Mouse (Mus musculus) layer of hippocampus, adult 9-10 months (tissue): Measurements from ENCODE around the gene Nsmf.

ENCODE experiments used
- DNase-seq: peaks from one replicate; pipeline ENCODE4 v3.0.0; 2022; ENCODE audit warnings: low spot score

Nsmf gene

DNA sequence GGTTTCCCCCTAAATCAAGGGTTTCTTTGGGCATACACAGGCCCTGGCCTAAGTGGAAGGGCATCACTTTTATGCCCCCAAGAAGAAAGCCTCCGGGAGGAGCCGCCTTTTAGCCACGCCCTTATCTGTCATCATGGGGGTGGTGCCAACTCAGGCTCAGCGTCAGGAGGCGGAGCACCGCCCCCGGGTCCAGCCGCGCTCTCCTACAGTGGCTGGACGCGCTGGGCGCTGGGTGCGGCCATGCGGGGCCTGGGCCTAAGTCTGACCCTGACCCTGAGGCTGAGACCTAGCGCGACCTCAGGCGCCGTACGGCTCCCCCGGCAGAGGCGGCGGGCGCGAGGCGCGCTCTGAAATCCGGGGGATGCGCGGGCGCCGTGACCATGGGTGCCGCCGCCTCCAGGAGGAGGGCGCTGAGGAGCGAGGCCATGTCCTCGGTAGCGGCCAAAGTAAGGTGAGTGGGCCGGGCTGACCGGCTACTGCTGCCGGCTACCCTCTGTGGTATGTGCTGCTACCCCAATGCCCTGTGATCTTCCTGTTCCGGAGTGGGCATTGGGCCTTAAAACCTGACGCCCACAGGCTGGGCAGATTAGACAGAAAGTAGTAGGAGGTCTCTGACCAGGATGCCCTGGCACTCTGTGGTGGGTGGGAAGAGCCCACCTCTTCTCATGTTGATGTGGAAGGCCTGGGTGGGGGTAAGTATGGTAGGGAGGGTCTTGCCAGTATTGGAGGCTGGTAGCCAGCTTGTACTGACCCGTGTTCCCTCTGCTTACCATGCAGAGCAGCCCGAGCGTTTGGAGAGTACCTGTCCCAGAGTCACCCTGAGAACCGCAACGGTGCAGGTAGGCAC lies at the start of gene Nsmf:
Gene Nsmf, plus strand, starts transcription at position 135 of the 847 bp plus-strand sequence.
- DNase-seq = peak; percentile 67

DNA sequence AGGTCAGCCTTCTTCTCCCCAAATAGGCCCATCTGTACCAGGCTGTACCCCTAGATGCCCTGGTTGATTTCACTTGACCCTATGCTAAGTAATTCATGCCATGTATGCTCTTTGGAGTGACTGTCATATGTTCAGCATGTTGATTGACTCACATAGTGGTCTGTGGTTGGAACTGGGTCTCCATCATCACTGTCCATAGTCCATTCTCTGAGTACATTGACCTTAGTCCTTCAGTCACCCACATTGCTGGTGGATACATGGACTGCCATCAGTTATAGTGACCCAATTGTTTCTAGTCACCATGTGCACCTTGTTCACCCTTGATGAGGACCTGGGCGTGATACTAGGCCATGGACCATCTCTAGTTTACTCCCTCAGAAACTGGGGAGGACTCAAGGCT lies 47.4 kb upstream of the Nsmf start:
- DNase-seq = no peak

DNA sequence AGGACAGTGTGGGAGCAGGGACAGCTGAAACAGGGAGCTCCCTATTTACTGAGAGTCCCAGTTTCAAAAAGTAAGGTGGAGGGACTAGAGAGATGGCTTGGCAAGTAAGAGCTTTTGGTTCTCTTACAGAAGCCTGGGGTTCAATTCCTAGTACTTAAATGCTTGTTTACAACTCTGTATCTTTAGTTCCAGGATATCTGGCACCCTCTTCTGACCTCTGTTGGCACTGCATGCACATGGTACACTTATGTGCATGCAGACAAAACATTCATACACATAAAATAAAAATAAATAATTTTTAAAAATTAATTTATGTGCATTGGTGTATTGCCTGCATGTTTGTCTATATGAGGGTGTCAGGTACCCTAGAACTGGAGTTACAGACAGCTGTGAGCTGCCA lies 45.9 kb upstream of the Nsmf start:
- no peak for DNase-seq

DNA sequence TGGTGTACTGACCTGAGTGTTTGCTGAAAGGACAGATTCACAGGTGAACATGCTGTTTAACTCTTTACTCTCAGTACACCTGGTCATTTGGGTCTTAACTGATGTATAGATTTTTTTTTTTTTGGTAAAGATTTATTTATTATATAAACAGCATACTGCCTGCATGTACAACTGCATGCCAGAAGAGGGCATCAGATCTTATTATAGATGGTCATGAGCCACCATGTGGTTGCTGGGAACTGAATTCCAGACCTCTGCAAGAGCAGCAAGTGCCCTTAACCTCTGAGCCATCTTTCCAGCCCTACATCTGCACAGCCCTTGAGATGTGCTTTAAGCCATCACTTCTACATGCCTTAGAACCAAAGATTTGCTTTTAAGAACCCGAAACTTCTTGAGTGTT lies 31.5 kb upstream of the Nsmf start:
- no peak for DNase-seq

DNA sequence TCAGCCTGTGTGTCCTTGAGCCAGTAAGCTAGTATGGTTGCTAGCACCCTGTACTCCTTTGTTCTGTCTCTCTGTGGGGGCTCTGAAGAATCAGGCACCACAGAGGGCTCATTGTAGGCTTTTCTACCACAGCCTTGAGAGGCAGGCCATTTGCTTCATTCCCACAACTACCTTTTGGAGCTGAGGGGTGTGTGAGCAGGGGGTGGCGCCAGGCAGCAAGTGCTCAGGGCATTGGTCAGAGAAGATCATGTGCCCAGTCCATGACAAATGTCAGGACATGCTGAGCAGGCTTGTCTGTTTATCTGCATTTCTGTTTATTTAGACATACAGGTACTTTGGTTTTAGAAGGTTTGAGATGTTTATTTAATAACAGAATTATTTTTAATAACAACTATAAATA lies 29.0 kb upstream of the Nsmf start:
- DNase-seq = no peak

DNA sequence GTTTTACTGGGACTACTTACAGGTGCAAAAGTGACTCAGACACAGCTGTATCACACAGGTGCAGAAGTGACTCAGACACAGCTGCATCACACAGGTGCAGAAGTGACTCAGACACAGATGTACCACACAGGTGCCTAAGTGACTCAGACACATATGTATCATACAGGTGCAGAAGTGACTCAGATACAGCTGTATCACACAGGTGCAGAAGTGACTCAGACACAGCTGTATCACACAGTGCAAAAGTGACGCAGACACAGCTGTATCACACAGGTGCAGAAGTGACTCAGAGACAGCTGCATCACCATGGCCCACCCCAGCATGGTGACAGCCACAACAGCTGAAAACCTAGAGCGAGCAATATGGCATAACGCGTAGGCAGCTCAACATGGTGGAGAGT lies 19.2 kb upstream of the Nsmf start:
- DNase-seq = no peak

DNA sequence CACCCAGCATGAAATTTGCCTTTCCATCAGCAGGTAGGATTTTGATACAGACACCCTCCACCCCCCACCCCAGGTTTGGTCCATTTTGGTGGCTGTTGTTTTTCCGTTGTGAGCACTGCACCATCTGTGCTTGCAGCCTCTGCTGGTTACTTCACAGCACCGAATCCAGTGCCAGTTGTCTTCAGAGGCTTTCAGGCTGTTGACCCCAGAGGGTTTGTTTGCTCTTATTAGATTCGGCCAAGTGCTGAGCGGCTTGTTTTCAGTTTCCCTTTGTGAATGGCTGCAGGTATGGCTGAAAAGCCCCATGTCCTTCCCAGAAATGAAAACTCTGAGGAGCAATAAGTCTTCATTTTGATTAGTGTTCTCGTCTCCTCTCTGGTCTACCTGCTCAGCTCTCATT lies 14.1 kb upstream of the Nsmf start:
- DNase-seq = no peak

DNA sequence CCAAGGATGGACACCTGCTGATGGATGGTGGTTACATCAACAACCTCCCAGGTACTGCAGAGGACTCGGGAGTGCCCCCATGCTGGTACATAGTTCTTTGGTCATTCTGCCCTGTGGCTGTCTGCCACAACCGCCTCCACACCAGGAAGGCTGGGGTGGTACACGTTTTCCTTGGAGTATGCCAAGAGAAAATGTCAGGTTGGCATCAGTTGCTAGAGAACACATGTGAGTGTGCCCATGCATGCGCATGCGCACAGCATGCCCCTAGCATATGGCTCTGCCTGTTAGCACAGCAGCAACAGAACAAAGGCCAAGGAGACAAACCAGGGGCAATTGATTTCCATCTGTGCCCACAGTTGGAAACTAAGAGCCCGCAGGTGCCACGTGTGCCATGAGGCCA lies 3.2 kb upstream of the Nsmf start:
- DNase-seq = peak; percentile 36

DNA sequence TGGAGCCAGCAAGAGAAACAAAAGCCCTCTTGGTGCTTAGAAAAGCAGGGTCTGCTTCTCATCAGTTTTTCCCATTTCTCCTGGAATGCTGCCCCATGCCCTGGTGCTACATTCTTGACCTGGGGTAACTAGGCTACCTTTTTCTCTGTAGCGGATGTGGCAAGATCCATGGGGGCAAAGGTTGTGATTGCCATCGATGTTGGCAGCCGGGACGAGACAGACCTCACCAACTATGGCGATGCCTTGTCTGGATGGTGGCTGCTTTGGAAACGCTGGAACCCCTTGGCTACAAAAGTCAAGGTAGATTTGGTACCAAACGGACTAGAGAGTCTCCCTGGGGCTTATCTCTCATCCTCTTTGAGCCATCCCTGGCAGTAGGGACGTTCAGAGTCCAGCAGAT lies 2.7 kb upstream of the Nsmf start:
- DNase-seq = no peak

DNA sequence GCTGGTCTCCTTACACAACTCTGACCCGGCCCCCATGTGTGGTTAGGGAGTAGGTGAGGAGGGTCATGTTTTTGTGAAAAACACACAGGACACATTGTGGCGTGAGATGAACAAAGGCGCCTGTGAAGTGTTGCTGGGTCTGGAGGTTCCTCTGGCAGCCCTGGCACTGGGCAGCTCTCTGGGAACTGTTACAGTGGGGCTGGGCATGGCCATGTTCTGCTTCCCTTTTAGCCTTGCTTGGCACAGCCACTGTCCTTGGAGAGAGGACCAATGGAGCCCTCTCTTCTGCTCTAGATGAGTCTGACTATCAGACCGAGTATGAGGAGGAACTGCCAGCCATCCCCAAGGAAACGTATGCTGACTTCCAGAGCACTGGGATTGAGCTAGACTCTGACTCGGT lies 1.1 kb upstream of the Nsmf start:
- no peak for DNase-seq

DNA sequence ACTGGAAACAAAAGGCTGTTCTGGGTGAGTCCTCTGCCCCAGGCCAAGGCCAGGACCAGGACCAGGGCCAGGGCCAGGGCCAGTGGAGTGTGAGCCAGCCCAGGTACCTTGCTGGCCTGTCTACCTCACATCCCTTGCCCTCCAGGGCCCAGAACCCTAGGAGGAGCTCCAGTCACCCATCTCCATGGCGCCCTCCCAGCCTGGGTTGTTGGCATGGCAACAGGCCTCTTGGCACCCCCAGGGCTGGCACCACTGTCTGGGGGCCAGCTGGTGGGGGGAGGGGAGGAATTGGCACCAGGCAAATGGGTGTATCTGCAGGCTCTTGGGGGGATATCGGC lies 882 bp downstream of the Nsmf start:
- DNase-seq = peak; percentile 60

DNA sequence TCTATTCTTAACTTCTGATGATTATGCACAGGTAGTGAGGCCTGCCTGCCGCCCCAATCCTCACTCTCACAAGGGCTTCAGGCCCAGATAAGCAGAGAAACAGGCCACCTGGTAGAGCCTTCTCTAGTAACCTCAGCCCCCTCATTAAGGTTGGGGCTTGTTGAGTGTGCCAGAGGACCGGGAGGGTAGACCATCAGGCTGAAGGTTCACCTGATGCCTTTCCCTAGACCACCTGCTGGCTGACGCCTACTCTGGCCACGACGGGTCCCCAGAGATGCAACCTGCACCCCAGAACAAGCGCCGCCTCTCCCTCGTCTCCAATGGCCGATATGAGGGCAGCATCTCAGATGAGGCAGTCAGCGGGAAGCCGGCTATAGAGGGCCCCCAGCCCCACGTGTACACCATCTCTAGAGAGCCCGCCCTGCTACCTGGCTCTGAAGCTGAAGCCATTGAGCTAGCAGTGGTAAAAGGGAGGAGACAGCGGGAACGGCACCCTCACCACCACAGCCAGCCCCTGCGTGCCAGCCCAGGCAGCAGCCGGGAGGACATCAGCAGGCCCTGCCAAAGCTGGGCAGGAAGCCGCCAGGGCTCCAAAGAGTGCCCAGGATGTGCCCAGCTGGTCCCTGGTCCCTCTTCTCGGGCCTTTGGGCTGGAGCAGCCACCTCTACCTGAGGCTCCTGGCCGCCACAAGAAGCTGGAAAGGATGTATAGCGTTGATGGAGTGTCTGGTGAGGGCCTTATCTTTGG lies 1.4 kb downstream of the Nsmf start:
- DNase-seq = no peak

DNA sequence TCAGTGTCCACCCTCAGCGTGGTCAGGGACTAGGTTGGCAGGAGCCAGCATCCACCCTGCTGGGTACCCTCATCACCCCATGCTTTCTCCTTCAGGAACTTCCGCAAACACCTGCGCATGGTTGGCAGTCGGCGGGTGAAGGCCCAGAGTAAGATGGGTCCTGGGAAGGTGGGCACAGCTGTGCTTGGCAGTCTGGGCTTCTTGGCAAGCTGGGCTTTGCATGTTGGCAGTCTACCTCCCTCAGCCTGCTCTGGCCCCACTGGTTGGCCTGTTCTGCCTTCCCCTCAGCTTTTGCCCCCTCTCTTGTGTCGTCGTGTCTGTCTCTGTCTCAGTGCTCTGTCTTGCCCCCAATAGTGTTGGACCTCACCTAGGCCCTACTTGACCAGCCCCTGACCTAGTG lies 4.8 kb downstream of the Nsmf start:
- DNase-seq = no peak

DNA sequence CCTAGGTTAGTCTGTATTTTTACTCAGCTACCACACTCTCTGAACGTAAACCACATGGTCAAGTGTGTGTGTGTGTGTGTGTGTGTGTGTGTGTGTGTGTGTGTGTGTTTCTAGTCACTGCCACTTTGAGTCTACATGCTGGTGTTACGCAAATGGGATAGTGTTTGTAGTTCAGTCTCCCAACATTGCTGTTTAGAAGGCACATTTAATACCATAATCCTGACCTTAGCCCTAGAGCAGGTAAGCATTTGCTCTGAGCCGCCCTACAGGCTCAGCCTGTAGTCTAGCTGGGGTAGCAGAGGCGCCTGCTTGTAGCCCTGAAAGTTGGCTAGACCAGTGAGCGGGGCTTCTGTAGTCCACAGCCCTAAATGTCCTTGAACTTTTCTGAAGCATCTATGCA lies 9.4 kb downstream of the Nsmf start:
- no peak for DNase-seq

DNA sequence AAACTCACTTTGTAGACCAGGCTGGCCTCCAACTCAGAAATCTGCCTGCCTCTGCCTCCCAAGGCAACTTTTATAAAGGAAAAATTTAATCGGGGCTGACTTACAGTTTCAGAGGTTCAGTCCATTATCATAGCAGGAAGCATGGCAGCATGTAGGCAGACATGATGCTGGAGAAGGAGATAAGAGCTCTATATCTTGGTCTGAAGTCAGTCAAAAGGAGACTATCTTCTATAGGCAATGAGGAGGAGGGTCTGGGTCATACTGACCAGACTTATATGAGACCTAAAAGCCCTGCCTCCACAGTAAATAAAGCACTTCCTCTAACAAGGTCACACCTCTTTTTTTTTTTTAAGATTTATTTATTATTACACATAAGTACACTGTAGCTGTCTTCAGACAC lies 10.1 kb downstream of the Nsmf start:
- no peak for DNase-seq

DNA sequence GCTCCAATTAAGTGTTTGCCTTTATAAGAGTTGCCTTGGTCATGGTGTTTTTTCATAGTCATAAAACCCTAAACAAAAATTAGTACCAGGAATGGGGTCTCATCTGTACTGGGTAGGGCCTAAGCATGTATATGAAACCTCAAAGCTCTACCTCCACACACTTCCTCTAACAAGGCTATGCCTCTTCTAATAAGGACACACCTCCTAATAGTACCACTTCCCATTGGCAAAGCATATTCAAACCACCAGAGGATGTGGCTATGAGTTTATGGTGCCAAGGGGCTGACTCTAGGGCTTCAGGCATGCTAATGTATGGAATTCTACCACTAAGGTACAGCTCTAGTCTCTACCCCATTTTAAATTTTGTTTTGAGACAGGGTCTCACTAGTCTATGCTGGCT lies 11.4 kb downstream of the Nsmf start:
- no peak for DNase-seq

DNA sequence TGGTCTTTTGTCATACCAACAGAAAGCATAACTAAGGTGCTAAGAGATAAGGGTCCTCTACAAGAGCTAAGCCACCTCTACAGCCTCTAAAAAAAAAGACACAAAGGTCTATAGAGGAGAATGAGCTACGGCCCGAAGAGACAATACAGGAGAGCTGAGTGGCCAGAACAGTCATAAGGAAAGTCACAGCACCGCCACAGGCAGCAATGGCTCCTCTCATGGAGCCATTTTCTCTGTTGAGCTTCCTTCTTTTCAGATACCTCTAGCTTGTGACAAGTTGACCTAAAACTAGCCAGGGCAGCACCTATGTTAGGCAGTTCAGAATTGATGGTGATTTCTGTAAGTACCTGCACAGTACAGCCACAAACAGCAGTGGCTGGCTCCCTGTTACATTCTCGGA lies 12.4 kb downstream of the Nsmf start:
- DNase-seq = no peak

DNA sequence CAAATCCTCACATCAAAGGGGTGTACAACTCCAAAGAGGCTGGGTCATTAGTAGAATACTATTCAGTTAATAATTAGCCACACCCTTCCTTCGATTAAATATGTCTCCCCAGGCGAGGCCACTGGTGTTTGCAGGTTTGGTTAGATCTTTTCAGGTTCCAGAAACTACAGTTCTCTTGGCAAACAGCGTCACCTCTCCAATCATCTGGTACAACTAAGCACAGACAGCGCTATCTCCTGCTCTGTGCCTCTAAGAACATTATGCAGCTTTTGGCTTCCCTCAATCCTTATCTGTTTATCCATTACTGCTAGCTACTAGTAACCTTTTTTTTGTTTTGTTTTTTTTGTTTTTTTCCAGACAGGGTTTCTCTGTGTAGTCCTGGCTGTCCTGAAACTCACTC lies 15.4 kb downstream of the Nsmf start:
- DNase-seq = no peak

DNA sequence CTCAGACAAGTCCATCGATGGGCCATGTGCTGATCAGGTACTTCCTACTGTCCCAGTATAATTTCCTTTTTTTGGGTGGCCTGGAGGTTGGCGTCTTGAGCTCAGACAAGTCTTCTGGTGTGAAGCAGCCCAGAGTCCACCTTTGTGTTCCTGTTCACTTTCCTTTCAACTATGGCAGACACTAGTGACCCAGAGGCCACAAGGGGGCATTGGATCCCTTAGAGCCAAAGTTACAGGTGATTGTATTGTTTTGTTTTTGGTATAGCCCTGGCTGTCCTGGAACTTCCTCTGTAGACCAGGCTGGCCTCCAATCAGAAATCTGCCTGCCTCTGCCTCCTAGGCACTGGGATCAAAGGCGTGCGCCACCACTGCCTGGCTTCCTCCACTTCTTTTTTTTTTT lies 18.2 kb downstream of the Nsmf start:
- DNase-seq = no peak

DNA sequence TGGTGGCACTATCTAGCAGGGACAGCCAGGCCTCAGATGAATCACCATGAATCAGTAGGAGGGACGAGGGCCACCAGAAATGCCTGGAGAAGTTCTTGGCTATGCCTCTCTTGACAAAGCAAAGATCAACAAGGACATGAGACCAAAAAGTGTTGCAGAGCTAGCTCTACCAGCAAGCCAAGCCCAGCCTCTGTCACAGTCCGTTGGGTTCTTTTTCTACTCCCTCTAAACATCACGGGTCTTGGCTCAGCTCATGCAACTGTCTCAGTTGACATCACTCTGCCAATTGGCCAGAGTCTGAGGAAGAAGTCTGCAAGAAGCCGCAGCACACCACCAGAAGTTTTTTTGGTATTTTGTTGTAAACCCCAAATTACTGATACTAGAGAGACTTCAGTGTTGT lies 21.4 kb downstream of the Nsmf start:
- DNase-seq = no peak

DNA sequence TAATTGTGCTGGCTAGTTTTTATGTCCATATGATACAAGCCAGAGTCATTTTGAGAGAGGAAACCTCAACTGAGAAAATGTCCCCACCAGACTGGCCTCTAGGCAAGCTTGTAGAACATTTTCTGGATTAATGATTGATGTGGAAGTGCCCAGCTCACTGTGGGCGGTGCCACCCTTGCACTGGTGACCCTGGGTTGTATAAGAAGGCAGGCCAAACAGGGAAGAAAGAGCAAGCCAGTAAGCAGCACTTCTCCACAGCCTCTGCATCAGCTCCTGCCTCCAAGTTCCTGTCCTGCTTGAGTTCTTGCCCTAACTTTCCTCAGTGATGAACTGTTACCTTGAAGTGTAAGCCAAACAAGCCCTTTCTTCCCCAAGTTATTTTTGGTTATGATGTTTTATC lies 24.8 kb downstream of the Nsmf start:
- DNase-seq = no peak

DNA sequence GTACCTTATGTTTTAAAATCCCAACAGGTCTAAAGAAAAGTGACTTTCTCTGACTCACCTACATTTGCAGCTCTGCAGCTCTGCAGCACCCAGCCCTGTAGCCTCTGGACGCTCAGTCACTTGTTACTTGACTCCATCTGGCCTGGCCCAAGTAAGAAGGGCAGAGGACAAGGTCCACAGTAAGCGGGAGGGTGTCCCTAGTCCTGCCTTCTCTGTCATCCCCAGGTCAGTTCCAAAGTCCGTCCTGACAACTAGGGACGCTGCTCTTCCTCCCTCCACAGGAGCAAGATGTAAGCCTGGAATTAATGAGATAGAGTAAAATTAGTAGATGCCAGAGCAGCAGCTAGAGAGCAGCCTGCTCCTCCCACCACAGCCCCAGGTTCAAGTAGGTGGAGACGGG lies 25.9 kb downstream of the Nsmf start, which contains the start of gene Entpd8:
Gene Entpd8, plus strand, starts transcription at position 229 of the 400 bp plus-strand sequence.
- DNase-seq = no peak

DNA sequence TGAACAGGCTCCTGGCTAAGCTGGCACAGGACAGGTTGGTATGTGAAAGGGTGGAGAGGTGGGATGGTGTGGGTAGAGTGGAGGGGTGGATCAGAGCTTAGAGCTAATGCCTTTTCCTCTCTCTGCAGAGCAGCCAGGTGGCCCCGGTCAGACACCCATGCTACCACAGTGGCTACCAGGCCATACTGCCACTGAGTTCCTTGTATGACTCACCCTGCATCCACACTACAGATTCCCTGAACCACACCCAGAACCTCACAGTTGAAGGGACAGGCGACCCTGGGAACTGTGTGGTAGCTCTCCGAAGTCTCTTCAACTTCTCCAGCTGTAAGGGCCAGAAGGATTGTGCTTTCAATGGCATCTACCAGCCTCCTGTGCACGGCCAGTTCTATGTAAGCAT lies 29.5 kb downstream of the Nsmf start:
- DNase-seq = no peak

DNA sequence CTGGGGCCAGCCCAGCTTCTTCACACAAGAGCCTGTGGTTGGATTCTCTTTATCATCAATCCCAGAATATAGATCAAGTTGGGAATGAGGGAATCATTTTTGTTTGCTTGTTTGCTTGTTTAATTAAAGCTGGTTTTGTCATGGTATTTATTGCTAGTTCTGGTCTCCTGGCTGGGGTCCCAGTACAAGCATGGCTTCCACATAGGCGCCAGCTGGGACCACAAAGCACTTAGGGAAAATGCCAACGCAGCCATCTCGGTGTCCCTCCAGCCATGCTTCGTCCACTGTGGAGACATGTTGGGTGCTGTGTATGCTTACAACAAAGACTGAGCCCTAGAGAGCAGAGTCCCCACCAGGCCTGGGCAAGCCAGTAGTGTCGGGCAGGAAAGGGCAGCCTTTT lies 31.4 kb downstream of the Nsmf start:
- no peak for DNase-seq
